Mouse (Mus musculus) midbrain, embryonic 11.5 days (tissue): ENCODE data around the gene Tnrc6c. TPM values are rescaled to one million over a fixed set of nuclear protein-coding genes. Genes with fewer than 3 reads are reported as not detected.

ENCODE experiments used
- ATAC-seq: fragments of 200-750 bp; cut with Nextera tagmentation; 2 replicates; pipeline ENCODE4 v1.8.0; 2017; ENCODE audit warnings: moderate TSS enrichment, moderate library complexity; ENCODE audit not compliant: low FRiP score
- DNase-seq: peaks from one replicate; pipeline ENCODE4 v3.0.0; 2015; ENCODE audit warnings: low spot score; ENCODE audit errors: missing footprints
- H3K27ac ChIP-seq: fragments of 300-500 bp; sonication (generic); 2 replicates; pipeline ENCODE4 v1.5.1; 2014; ENCODE audit warnings: low read depth, low read length
- H3K27me3 ChIP-seq: fragments of 300-500 bp; sonication (generic); 2 replicates; pipeline ENCODE4 v1.6.1; 2014; ENCODE audit warnings: mild to moderate bottlenecking, low read length, moderate library complexity, mixed read lengths; ENCODE audit not compliant: control insufficient read depth, insufficient read depth
- H3K36me3 ChIP-seq: fragments of 300-500 bp; sonication (generic); 2 replicates; pipeline ENCODE4 v1.6.1; 2014; ENCODE audit warnings: mild to moderate bottlenecking, low read length, moderate library complexity, mixed read lengths; ENCODE audit not compliant: control insufficient read depth, insufficient read depth
- H3K4me1 ChIP-seq: fragments of 300-500 bp; sonication (generic); 2 replicates; pipeline ENCODE4 v1.6.1; 2014; ENCODE audit warnings: low read length; ENCODE audit not compliant: control insufficient read depth, insufficient read depth
- H3K4me2 ChIP-seq: fragments of 300-500 bp; sonication (generic); 2 replicates; pipeline ENCODE4 v1.6.1; 2014; ENCODE audit warnings: mild to moderate bottlenecking, moderate library complexity
- H3K4me3 ChIP-seq: fragments of 300-500 bp; sonication (generic); 2 replicates; pipeline ENCODE4 v1.5.1; 2014; ENCODE audit warnings: low read depth, low read length
- H3K9ac ChIP-seq: fragments of 300-500 bp; sonication (generic); 2 replicates; pipeline ENCODE4 v1.6.1; 2014; ENCODE audit warnings: low read length
- H3K9me3 ChIP-seq: fragments of 300-500 bp; sonication (generic); 2 replicates; pipeline ENCODE4 v1.6.1; 2016; ENCODE audit warnings: low read length; ENCODE audit not compliant: control insufficient read depth
- WGBS: fragments of 180-500 bp; shearing (Covaris S2); extraction: QIAGEN DNeasy Blood & Tissue Kit; methylation state at CpG from one replicate; pipeline ENCODE4 v1.1.7; 2014; 5-methylcytosine and 5-hydroxymethylcytosine counted together
- polyA plus RNA-seq: library from polyadenylated mRNA; unstranded; fragments of >200 nt; fragmentation: Nextera tagmentation; extraction: Ambion mirVana; gene quantifications from 2 replicates; pipeline ENCODE4 v1.2.1, GENCODE M21; 2014

Gene Tnrc6c
- polyA plus RNA-seq, 1 experiment from 2014 or later = 15.1 TPM

GRCm38 (mm10) chr11:117724604-117725301 lies 70.7 kb downstream of the Tnrc6c start:
- ATAC-seq = no peak
- Histone ChIP-seq H3K27ac (no peak overlapping the region), H3K36me3 (peaks cover 15% of the 10 kb centered on the region; the same call in 1 of the 2 replicates), H3K9me3 (no peaks in the 10 kb centered on the region), H3K4me3 (no peak overlapping the region), H3K9ac (no peak overlapping the region), H3K4me2 (no peak overlapping the region), H3K4me1 (no peaks in the 10 kb centered on the region), H3K27me3 (no peaks in the 10 kb centered on the region)
- DNase-seq = no peak
- WGBS = 90% methylated on average over 6 of the region's 6 CpGs

- ATAC-seq = no peak
- WGBS = 96% methylated on average over 4 of the region's 4 CpGs
Measured at GRCm38 (mm10) chr11:117727031-117727430, 72.9 kb downstream of the Tnrc6c start.

GRCm38 (mm10) chr11:117728245-117728644 lies 74.2 kb downstream of the Tnrc6c start:
- Histone ChIP-seq H3K36me3 (0 out of 2 replicates have a peak, but pooled peaks cover 2% of the 10 kb centered on the region), H3K4me1 (no peaks in the 10 kb centered on the region), H3K4me2 (no peak overlapping the region), H3K27me3 (no peaks in the 10 kb centered on the region), H3K9me3 (no peaks in the 10 kb centered on the region), H3K4me3 (no peak overlapping the region), H3K27ac (no peak overlapping the region), H3K9ac (no peak overlapping the region)
- no peak for DNase-seq
- ATAC-seq = no peak
- 89% methylated on average over 5 of the region's 5 CpGs for WGBS

More at GRCm38 (mm10) chr11:117727031-117727430, 72.9 kb downstream of the Tnrc6c start:
- Histone ChIP-seq H3K9me3 (no peaks in the 10 kb centered on the region), H3K4me2 (no peak overlapping the region), H3K9ac (no peak overlapping the region), H3K36me3 (peaks cover under 1% of the 10 kb centered on the region; the same call in 1 of the 2 replicates), H3K4me3 (no peak overlapping the region), H3K27ac (no peak overlapping the region), H3K27me3 (no peaks in the 10 kb centered on the region), H3K4me1 (no peaks in the 10 kb centered on the region)
- DNase-seq = no peak

GRCm38 (mm10) chr11:117728841-117729240 lies 74.8 kb downstream of the Tnrc6c start:
- WGBS = 75% methylated on average over 1 of the region's 1 CpGs
- H3K36me3 ChIP-seq = 0 out of 2 replicates have a peak, but pooled peaks cover 2% of the 10 kb centered on the region
- no peaks in the 10 kb centered on the region for H3K27me3 ChIP-seq
- DNase-seq (no peak), ATAC-seq (no peak)
- H3K9ac ChIP-seq = no peak overlapping the region
- H3K4me3 ChIP-seq = no peak overlapping the region
- no peak overlapping the region for H3K4me2 ChIP-seq
- no peaks in the 10 kb centered on the region for H3K9me3 ChIP-seq
- no peak overlapping the region for H3K27ac ChIP-seq
- H3K4me1 ChIP-seq = no peaks in the 10 kb centered on the region

- 92% methylated on average over 3 of the region's 3 CpGs for WGBS
- no peaks in the 10 kb centered on the region for H3K27me3 ChIP-seq
- no peak overlapping the region for H3K4me2 ChIP-seq
- no peaks in the 10 kb centered on the region for H3K9me3 ChIP-seq
- DNase-seq (no peak), ATAC-seq (no peak)
- H3K36me3 ChIP-seq = 0 out of 2 replicates have a peak, but pooled peaks cover 2% of the 10 kb centered on the region
- no peak overlapping the region for H3K9ac ChIP-seq
- no peak overlapping the region for H3K4me3 ChIP-seq
- H3K4me1 ChIP-seq = no peaks in the 10 kb centered on the region
- no peak overlapping the region for H3K27ac ChIP-seq
Measured at GRCm38 (mm10) chr11:117729341-117729740, 75.3 kb downstream of the Tnrc6c start.

- H3K9ac ChIP-seq = no peak overlapping the region
Measured at GRCm38 (mm10) chr11:117729798-117730489, 75.9 kb downstream of the Tnrc6c start.

GRCm38 (mm10) chr11:117730490-117730838 lies 76.4 kb downstream of the Tnrc6c start:
- 84% methylated on average over 4 of the region's 4 CpGs for WGBS
- Histone ChIP-seq H3K27ac (no peak overlapping the region), H3K4me3 (no peak overlapping the region), H3K9me3 (no peaks in the 10 kb centered on the region), H3K9ac (no peak overlapping the region), H3K4me2 (no peak overlapping the region), H3K27me3 (no peaks in the 10 kb centered on the region), H3K4me1 (no peaks in the 10 kb centered on the region), H3K36me3 (peaks cover 5% of the 10 kb centered on the region; the same call in 1 of the 2 replicates)
- ATAC-seq = no peak
- no peak for DNase-seq

More at GRCm38 (mm10) chr11:117729798-117730489, 75.9 kb downstream of the Tnrc6c start:
- Histone ChIP-seq H3K4me3 (no peak overlapping the region), H3K36me3 (peaks cover 3% of the 10 kb centered on the region; the same call in 1 of the 2 replicates), H3K27ac (no peak overlapping the region), H3K27me3 (no peaks in the 10 kb centered on the region), H3K4me1 (no peaks in the 10 kb centered on the region), H3K4me2 (no peak overlapping the region), H3K9me3 (no peaks in the 10 kb centered on the region)
- 82% methylated on average over 7 of the region's 7 CpGs for WGBS
- no peak for ATAC-seq
- no peak for DNase-seq

GRCm38 (mm10) chr11:117731470-117731869 lies 77.4 kb downstream of the Tnrc6c start:
- 95% methylated on average over 7 of the region's 7 CpGs for WGBS
- Histone ChIP-seq H3K4me2 (no peak overlapping the region), H3K9ac (no peak overlapping the region), H3K27ac (no peak overlapping the region), H3K27me3 (no peaks in the 10 kb centered on the region), H3K36me3 (peaks cover 8% of the 10 kb centered on the region; the same call in 1 of the 2 replicates), H3K4me3 (no peak overlapping the region), H3K9me3 (no peaks in the 10 kb centered on the region), H3K4me1 (no peaks in the 10 kb centered on the region)
- no peak for DNase-seq
- ATAC-seq = no peak

- H3K4me3 ChIP-seq = no peak overlapping the region
- no peak overlapping the region for H3K9ac ChIP-seq
- ATAC-seq (no peak), DNase-seq (no peak)
- H3K4me1 ChIP-seq = no peaks in the 10 kb centered on the region
- 87% methylated on average over 5 of the region's 5 CpGs for WGBS
- H3K27me3 ChIP-seq = no peaks in the 10 kb centered on the region
- H3K36me3 ChIP-seq = peaks cover 29% of the 10 kb centered on the region; the same call in 1 of the 2 replicates
- H3K4me2 ChIP-seq = no peak overlapping the region
- no peak overlapping the region for H3K27ac ChIP-seq
- H3K9me3 ChIP-seq = no peaks in the 10 kb centered on the region
Measured at GRCm38 (mm10) chr11:117736037-117736689, 82.1 kb downstream of the Tnrc6c start.
